Mouse (Mus musculus) cerebellum, adult 2 months (tissue): Measurements from ENCODE around the gene Sidt1.

ENCODE experiments used
- CTCF ChIP-seq: fragments of 200-500 bp; IDR thresholded peaks from 2 replicates; pipeline ENCODE4 v1.5.1; 2011; ENCODE audit warnings: low read depth, mild to moderate bottlenecking, control low read depth, low read length, moderate library complexity, borderline replicate concordance; ENCODE audit not compliant: insufficient read depth
- POLR2A ChIP-seq: fragments of 200-500 bp; IDR thresholded peaks from 2 replicates; pipeline ENCODE4 v1.6.1; 2011; ENCODE audit warnings: low read length, control low read depth, borderline replicate concordance; ENCODE audit not compliant: insufficient read depth

- no peak for TF ChIP-seq CTCF
- no peak for TF ChIP-seq POLR2A
Observed at GRCm38 (mm10) chr16:44331671-44331994, 1.4 kb downstream of the Sidt1 start.
